Mouse (Mus musculus) neural tube, embryonic 15.5 days (tissue): ENCODE results near the gene Erbin. TPM values are rescaled to one million over a fixed set of nuclear protein-coding genes. Genes with fewer than 3 reads are reported as not detected.
A peak's percentile ranks its signal among the peaks of the same experiment; 100 is the strongest.

Experiments
- ATAC-seq: fragments of 200-750 bp; cut with Nextera tagmentation; 2 replicates; pipeline ENCODE4 v1.8.0; 2017; ENCODE audit warnings: mild to moderate bottlenecking, moderate TSS enrichment, moderate library complexity; ENCODE audit not compliant: low FRiP score
- H3K27ac ChIP-seq: fragments of 300-500 bp; sonication (generic); replicated peaks from 2 replicates; pipeline ENCODE4 v1.5.1; 2015; ENCODE audit warnings: mild to moderate bottlenecking, inconsistent platforms
- H3K27me3 ChIP-seq: fragments of 300-500 bp; sonication (generic); replicated peaks from 2 replicates; pipeline ENCODE4 v1.6.1; 2015; ENCODE audit warnings: inconsistent platforms
- H3K36me3 ChIP-seq: fragments of 300-500 bp; sonication (generic); 2 replicates; pipeline ENCODE4 v1.6.1; 2015; ENCODE audit warnings: inconsistent platforms
- H3K4me1 ChIP-seq: fragments of 300-500 bp; sonication (generic); 2 replicates; pipeline ENCODE4 v1.6.1; 2015; ENCODE audit warnings: inconsistent platforms
- H3K4me2 ChIP-seq: fragments of 300-500 bp; sonication (generic); 2 replicates; pipeline ENCODE4 v1.6.1; 2015; ENCODE audit warnings: inconsistent platforms, mild to moderate bottlenecking, moderate library complexity
- H3K4me3 ChIP-seq: fragments of 300-500 bp; sonication (generic); replicated peaks from 2 replicates; pipeline ENCODE4 v1.5.1; 2015; ENCODE audit warnings: mild to moderate bottlenecking, inconsistent platforms
- H3K9ac ChIP-seq: fragments of 300-500 bp; sonication (generic); replicated peaks from 2 replicates; pipeline ENCODE4 v1.6.1; 2015; ENCODE audit warnings: mild to moderate bottlenecking, inconsistent platforms
- H3K9me3 ChIP-seq: fragments of 300-500 bp; sonication (generic); replicated peaks from 2 replicates; pipeline ENCODE4 v1.6.1; 2016; ENCODE audit warnings: inconsistent platforms
- WGBS: fragments of 180-500 bp; shearing (Covaris S2); methylation state at CpG from one replicate; pipeline ENCODE4 v1.1.7; 2015; ENCODE audit warnings: mixed read lengths; 5-methylcytosine and 5-hydroxymethylcytosine counted together
- polyA plus RNA-seq: library from polyadenylated mRNA; unstranded; fragments of >200 nt; fragmentation: Nextera tagmentation; extraction: Ambion mirVana; gene quantifications from 2 replicates; pipeline ENCODE4 v1.2.1, GENCODE M21; 2015

The Erbin gene
- polyA plus RNA-seq, 1 experiment from 2014 or later: 6.4 TPM

DNA sequence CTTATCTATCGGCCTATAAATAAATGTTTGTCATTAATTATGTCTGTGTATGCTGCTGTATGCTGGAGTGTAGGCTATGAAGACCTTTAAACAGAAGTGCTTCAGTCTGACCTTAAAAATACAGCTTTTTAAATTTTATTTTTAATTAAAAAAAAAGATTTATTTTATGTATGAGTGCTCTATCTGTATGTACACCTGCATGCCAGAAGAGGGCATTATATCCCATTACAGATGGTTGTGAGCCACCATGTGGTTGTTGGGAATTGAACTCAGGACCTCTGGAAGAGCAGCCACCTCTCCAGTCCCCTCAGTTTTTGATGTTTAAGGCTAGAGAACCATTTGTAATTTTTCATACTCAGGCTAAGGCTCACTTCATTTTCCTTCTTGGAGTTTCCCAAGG is 119.3 kb downstream of the Erbin start:
- H3K9ac ChIP-seq: no peak overlapping the region
- H3K4me1 ChIP-seq: no peaks in the 10 kb centered on the region
- H3K27me3 ChIP-seq: no peaks in the 10 kb centered on the region
- ATAC-seq: no peak
- no peak overlapping the region for H3K4me3 ChIP-seq
- no peaks in the 10 kb centered on the region for H3K36me3 ChIP-seq
- no peak overlapping the region for H3K4me2 ChIP-seq
- 97% methylated on average over 1 of the region's 1 CpGs for WGBS
- no peaks in the 10 kb centered on the region for H3K9me3 ChIP-seq
- no peak overlapping the region for H3K27ac ChIP-seq

DNA sequence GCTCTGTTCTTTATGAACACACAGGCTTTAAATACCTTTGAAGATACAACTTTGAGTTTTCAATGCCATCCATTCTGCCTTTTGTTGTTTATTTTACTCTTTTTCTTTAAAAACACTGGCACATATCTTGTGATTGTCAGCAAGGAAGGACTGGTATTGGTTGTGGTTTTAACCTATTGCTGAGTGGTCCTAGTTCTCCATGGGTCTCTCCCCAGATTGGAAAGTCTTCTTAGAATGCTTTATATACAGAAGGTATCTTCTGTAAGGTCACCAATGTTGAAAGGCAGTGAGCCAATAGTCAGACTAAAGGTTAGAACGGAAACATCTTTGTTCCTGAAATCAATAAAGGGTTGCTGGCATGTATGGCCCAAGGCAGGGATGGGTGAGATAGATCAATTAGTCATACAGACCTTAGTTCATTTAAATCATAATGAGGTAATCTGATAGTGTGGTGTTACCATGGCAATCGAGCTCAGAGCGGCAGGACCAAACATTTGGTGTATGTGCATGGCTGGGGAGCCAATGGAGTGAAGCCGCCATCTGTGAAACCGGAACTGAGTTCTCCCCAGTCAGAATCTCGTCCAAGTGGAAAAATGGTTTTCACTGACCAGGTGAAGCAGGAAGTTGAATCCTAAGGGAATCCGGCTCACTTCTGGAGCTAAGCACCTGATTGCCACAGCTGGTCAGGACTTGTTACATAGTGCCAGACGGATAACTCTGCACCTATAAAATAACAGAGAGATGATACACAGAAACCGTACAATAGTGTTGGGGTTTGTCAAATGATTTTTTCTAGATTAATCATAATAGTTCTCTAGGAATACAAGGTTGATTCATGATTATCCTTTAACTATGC is 125.4 kb downstream of the Erbin start:
- no peaks in the 10 kb centered on the region for H3K4me1 ChIP-seq
- no peaks in the 10 kb centered on the region for H3K36me3 ChIP-seq
- H3K4me3 ChIP-seq: no peak overlapping the region
- H3K9me3 ChIP-seq: no peaks in the 10 kb centered on the region
- H3K27ac ChIP-seq: no peak overlapping the region
- no peak overlapping the region for H3K4me2 ChIP-seq
- peak; percentile 28; the same call in 1 of the 2 replicates for ATAC-seq
- no peak overlapping the region for H3K9ac ChIP-seq
- no peaks in the 10 kb centered on the region for H3K27me3 ChIP-seq
- WGBS: 44% methylated on average over 9 of the region's 9 CpGs

DNA sequence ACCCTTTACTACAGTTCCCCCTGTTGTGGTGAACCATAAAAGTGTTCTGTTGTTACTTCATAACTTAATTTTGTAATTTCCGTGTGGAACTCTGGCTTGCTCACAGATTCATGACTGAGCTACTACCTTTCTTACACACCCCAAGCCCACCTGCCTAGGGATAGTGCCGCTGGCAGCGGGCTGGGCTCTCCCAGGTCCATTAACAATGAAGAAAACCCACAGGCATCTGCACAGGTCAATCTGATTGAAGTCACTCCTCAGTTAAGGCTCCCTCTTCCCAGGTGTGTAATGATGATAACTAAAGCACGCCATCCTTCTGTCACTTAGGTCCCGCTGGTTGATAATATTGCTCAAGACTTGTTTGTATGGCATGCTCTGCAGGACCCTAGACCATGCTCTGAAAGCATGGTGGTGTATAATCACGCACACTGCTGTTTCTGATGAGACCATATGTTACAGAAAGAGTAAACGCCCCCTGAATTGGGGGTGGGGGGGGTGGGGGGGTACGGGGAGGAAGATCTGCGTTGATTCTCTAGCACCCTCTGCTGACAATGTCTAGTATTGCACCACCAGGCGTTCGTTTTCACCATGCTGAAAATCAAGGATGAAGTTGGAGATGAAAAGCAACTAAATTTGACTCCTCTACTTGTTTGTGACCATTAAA is 140.3 kb downstream of the Erbin start:
- WGBS: 36% methylated on average over 11 of the region's 11 CpGs
- no peaks in the 10 kb centered on the region for H3K27me3 ChIP-seq
- peak; percentile 39; the same call in 1 of the 2 replicates for ATAC-seq
- no peak overlapping the region for H3K4me3 ChIP-seq
- no peaks in the 10 kb centered on the region for H3K36me3 ChIP-seq
- H3K9ac ChIP-seq: no peak overlapping the region
- H3K4me2 ChIP-seq: no peak overlapping the region
- no peaks in the 10 kb centered on the region for H3K9me3 ChIP-seq
- H3K27ac ChIP-seq: no peak overlapping the region
- H3K4me1 ChIP-seq: peaks cover 4% of the 10 kb centered on the region

DNA sequence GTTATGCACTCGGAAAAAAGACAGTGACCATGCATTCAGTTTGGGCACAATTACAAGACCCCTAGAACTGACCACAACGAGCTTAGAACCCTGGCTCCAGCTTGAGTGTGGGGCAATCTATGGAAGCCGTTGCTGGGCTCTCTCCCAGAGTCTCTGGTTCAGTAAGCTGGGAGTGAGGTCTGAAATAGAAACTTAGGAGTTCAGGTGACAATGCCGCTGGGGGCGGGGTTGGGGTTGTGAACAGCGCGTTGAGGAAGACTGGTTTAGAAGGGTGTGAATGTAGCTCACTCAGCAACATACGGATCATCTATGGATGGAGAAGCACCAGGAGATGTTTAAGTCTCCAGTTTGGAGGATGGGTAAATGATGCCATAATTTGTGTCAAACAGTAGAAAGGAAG is 143.2 kb downstream of the Erbin start:
- no peak for ATAC-seq
- no peak overlapping the region for H3K27ac ChIP-seq
- H3K4me3 ChIP-seq: no peak overlapping the region
- H3K36me3 ChIP-seq: no peaks in the 10 kb centered on the region
- no peak overlapping the region for H3K4me2 ChIP-seq
- H3K27me3 ChIP-seq: no peaks in the 10 kb centered on the region
- H3K9ac ChIP-seq: no peak overlapping the region
- no peaks in the 10 kb centered on the region for H3K9me3 ChIP-seq
- H3K4me1 ChIP-seq: peaks cover 18% of the 10 kb centered on the region
- WGBS: 73% methylated on average over 8 of the region's 8 CpGs

DNA sequence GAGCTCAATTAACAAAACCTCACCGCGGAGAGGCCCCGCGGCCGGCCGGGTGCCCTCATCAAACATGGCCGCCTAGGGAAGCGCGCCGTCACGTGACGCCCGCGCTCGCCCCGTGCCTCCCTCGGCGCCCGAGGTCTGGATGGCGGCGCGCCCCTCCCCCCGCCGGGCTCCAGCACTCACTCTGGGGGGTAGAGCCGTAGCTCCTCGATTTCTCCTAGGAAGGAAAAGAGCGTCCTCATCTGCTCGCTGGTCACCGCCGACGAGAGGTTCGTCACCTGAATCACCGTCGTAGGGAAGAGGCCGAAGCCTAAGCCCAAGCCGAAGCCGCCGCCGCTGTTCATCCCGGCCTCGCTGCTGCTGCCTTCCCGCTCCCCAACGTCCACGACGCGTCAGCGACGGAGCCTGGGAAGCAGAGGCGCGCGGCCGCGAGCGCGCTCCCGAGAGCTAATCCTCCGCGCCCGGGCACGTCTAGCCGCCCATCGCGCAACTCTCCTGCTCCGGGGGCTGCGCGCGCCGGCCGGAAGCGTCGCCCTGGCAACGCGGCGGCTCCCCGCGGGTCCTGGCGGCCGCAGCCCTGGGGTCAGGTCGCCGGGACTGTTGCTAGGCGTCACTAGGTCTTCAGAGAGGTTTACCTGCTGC is 146.1 kb downstream of the Erbin start, which contains the start of gene Srek1:
Gene Srek1, minus strand, starts transcription at position 490 of the 639 bp plus-strand sequence.
- Histone ChIP-seq H3K4me3 (peak within 1 kb of the TSS; percentile 79), H3K4me1 (peaks cover 31% of the 10 kb centered on the region), H3K4me2 (peak within 1 kb of the TSS; percentile 68), H3K27me3 (no peaks in the 10 kb centered on the region), H3K27ac (peak within 1 kb of the TSS; percentile 100), H3K9ac (peak within 1 kb of the TSS; percentile 83), H3K9me3 (no peaks in the 10 kb centered on the region), H3K36me3 (no peaks in the 10 kb centered on the region)
- under 1% methylated on average over 81 of the region's 81 CpGs for WGBS
- peak; percentile 95 for ATAC-seq

DNA sequence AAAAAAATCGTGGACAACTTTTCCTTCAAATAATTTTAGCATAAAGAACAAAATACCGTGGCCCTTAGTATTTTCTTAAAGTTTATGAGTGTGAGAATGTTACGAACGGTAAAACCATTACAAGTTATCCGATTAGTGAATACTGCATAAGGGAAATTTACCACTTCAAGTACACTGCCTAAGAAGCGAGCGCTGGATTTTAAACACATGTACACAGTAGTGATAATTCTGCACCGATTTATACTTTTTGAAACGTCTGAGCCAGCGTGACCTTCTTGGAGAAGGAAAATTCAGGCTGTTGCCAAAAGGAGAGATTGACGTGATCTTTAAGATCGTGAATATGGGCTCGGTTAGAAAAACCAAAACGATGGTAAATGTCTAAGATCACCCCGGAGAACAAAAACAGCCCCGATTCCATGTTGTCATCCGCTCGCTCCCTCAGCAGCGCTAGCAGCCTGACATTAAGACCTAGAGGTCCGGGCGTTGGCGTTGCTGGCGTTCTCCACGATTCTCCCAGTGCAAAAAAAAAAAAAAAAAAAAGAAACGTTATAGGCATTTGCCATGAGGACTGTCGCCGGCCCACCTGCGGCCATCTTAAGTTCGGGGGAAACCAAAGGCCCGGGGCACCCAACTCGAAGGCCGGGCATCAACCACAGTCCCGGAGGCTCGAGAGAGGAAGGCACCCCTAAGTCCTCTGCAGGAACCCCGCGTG is 146.8 kb downstream of the Erbin start:
- peak overlapping the region; percentile 79 for H3K4me3 ChIP-seq
- peak overlapping the region; percentile 68 for H3K4me2 ChIP-seq
- H3K27me3 ChIP-seq: no peaks in the 10 kb centered on the region
- H3K4me1 ChIP-seq: peaks cover 31% of the 10 kb centered on the region
- H3K36me3 ChIP-seq: no peaks in the 10 kb centered on the region
- ATAC-seq: peak; percentile 76
- 2% methylated on average over 36 of the region's 36 CpGs for WGBS
- peak overlapping the region; percentile 100 for H3K27ac ChIP-seq
- no peaks in the 10 kb centered on the region for H3K9me3 ChIP-seq
- H3K9ac ChIP-seq: peak overlapping the region; percentile 83

DNA sequence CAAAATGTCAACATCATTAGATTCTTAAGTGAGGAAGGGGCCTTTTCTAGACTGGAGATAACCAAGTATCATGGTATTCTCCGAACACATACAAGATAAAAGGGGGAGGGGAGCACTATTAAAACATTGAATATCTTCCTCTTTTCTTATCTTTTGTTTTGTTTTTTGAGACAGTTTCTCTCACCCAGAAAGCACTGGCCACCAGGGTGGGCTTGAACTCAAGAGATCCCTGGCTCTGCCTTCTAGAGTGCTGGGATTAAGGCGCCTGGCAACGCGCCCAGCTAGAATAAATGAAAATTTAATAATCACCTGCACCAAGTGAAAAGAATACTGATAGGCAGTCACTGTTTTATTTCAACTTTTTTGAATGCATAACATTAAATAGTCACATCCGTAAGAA is 147.4 kb downstream of the Erbin start:
- peak overlapping the region; percentile 68 for H3K4me2 ChIP-seq
- no peaks in the 10 kb centered on the region for H3K9me3 ChIP-seq
- WGBS: 36% methylated on average over 5 of the region's 5 CpGs
- peak overlapping the region; percentile 79 for H3K4me3 ChIP-seq
- no peak overlapping the region for H3K27ac ChIP-seq
- H3K9ac ChIP-seq: peak overlapping the region; percentile 34; the same call in 1 of the 2 replicates
- ATAC-seq: no peak
- no peaks in the 10 kb centered on the region for H3K27me3 ChIP-seq
- H3K36me3 ChIP-seq: no peaks in the 10 kb centered on the region
- H3K4me1 ChIP-seq: peaks cover 31% of the 10 kb centered on the region

DNA sequence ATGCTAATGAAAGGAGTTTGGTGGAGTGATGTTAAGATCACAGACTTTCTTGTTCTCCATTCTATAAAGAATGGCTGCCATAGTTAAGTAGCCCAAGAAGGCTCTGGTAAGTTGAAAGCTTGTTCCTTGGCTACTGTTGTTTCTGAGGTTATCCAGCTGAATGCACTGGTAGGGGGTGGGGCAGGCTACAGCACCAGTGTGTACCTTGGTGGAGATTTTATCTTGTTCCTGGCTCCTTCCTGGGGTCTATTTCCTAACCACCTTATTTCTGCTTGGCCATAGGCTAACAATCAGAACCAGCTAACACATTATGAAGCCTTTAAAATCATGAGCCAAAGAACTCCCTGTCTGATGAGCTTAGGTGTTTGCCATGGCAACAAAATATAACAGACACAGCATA is 149.5 kb downstream of the Erbin start:
- H3K9me3 ChIP-seq: no peaks in the 10 kb centered on the region

More for the DNA sequence above, 149.5 kb downstream of the Erbin start:
- H3K4me3 ChIP-seq: no peak overlapping the region
- no peak overlapping the region for H3K9ac ChIP-seq
- H3K4me2 ChIP-seq: no peak overlapping the region
- H3K27ac ChIP-seq: no peak overlapping the region
- H3K27me3 ChIP-seq: no peaks in the 10 kb centered on the region
- peaks cover 31% of the 10 kb centered on the region for H3K4me1 ChIP-seq
- no peak for ATAC-seq
- H3K36me3 ChIP-seq: peaks cover 9% of the 10 kb centered on the region; the same call in 1 of the 2 replicates

Other genes with a start within 250 kb of the Erbin start
- 61.2 and 64.8 TPM in 2 replicates for gene Srek1, start 145.9 kb downstream of the Erbin start, polyA plus RNA-seq
- gene Nln, start 189.1 kb upstream of the Erbin start, polyA plus RNA-seq: 49.4 and 56.5 TPM in 2 replicates
- gene Sgtb, start 189.2 kb upstream of the Erbin start, polyA plus RNA-seq: 28.6 and 34.5 TPM in 2 replicates